Mouse (Mus musculus): Measurements from ENCODE around the gene Ccdc167.

Ccdc167 gene

DNA sequence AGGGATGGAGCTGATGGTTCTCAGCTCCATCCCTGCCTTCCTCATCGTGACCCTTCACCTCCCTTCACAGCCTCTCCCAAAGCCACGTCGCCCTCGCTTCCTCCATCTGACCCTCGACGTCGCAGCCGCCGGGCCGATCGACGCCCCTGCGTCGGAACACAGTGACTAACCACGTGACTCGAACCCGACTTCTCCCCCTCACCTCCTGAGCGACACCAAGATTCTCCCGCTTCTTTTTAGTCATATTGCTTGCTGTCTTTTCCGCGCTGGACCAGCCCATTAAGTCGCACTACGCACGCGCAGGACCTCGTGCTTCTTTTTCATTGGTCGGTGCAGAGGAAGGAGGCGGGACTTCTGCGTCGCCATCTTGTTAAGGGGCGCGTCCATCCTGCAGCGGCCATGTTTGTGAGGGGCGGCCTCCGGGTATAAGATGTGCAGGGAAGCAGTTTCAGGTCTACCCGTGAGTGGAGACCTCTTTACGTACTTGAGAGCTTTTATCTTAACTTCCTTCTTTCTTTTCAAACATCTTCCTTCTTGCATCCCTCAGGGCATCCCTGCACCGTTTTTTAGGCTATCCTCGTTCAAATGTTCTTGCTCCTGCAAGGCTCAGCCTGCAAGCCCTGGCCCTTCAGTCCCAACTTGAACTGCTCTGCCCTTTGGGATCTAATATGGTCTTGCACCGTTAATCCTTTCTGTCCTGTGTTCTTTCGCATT, at the start of gene Ccdc167:
Gene Ccdc167 (minus strand): TSS at position 313 of the 714 bp plus-strand sequence.
- peak; percentile 94 to 96 for DNase-seq (ENCODE audit: low spot score in 2 of 2)

- no peak for DNase-seq (ENCODE audit: low spot score in 2 of 2)
Observed at GRCm38 (mm10) chr17:29765380-29765779, 48.5 kb upstream of the Ccdc167 start.

DNA sequence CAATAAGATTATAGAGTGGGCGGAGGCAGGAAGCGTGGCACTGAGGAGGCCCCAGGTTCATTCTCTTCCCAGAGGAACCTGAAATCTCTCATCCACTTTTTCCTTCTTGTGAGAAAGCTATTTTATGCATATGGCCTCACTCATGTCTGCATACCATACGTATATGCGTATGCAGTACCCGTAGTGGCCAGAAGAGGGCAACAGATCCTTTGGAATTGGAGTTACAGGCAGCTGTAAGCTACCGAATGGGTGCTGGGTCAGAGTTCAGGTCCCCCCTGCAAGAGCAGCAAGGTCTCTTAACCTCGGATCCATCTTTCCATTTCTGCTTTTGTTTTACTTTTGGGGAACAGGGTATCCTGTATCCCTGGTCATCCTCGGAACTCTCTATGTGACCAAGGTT, 45.7 kb upstream of the Ccdc167 start:
- peak; percentile 41 to 69 for DNase-seq (ENCODE audit: low spot score in 2 of 2)

GRCm38 (mm10) chr17:29761938-29762337, 45.1 kb upstream of the Ccdc167 start:
- no peak for DNase-seq (ENCODE audit: low spot score in 2 of 2)

DNA sequence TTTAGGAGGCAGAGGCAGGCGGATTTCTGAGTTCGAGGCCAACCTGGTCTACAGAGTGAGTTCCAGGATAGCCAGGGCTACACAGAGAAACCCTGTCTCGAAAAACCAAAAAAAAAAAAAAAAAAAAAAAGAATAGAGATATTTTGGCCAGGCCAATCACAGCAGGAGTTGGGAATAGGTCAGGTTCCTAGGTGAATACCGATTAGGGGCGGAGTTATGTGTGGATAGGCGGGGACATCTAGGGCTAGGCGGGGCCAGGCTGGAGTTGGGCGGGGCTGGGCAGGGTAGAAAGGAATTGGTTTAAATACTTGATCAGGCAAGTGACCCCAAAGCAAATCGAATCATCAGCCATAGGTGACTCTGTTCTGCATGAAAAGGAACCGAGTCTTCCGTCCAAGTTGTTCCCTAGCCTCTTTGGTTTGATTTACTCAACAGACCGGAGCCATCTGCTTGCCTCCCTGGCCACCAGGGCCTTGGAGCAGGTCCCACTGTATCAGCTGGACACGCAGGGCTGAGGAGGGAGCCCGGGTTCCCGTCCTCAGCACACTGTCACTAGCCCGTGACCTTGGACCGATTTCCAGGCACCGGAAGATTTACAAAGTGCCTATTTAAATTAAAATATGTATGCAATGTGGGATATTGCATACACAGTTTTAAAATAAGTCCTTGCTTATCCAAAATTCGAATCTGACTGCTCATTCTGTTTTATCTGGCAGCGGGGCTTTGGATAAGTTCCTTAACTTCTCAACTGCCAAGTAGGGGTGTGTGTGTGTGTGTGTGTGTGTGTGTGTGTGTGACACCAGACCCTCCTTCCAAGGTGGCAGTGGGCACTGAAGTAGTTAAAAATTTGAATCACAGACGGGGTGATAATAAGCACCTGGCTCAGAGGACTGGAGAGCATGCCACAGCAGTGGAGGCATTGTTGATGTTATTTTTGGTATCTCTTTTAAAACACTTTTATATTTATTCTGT, 43.8 kb upstream of the Ccdc167 start:
- DNase-seq (ENCODE audit: low spot score in 2 of 2) = no peak

GRCm38 (mm10) chr17:29759963-29760362, 43.1 kb upstream of the Ccdc167 start:
- DNase-seq (ENCODE audit: low spot score in 2 of 2) = no peak

- no peak for DNase-seq (ENCODE audit: low spot score in 2 of 2)
Observed at GRCm38 (mm10) chr17:29756381-29756780, 39.5 kb upstream of the Ccdc167 start.

DNA sequence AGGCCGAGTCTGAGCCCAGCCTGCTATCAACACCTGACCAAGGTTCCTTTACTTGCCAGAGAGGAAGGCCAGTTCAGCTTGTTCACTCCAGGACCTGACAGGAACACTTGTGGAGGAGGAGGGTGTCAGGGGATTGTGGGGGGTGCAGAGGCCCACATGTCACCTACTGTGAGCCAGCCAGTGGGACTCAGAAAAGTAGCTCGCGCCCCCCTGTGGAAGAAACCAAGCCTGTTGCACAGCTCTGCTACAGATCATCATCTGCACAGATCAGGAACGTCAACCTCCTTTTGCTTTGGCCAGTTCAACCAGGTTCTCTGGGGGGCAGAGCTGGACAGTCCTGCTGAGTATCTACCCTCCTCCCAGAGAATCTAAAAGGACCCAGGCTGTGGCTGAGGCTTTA, 37.7 kb upstream of the Ccdc167 start:
- DNase-seq (ENCODE audit: low spot score in 2 of 2) = no peak

- DNase-seq (ENCODE audit: low spot score in 2 of 2) = no peak
Observed at GRCm38 (mm10) chr17:29747466-29747865, 30.6 kb upstream of the Ccdc167 start.

DNA sequence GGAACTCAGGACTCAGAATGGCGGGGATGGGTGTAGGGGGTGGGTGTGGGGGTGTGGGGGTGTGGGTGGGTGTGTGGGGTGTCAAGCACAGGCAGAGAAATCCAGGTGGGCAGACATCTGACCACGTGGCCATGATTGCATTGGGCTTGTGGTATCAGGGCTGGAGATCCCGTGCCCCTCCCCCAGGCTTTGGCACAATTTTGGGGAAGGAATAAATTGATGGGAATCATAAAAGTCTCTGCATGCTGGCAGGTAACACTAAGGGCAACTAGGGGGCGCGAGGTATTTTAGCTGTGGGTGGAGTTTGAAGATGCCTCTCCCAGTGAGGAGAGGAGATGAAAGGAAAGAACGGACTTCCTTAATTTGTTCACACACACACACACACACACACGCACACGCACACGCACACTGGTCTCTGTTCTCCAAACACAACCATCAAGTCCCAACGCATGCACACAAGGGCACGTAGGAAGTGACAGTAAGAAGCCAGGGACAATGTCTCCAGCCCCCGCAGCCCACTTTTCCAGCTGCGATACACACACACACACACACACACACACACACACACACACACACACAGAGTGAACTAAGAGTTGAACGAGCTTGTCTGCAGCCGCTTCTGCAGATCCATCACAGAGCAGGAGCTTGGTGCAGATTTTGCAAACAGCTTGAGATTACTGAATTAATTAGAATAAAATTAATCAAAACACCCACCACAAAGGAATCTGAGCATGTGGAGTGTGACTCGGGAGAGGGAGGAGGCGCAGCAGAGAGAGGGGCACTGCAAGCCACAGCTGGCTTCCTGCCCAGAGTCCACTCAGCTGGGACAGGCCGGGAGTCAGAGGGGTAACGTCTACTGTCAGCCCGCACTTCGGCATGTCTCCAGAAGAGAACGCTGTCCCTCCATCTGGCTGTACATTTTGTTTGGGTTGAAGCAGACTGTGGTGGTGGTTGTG, 21.3 kb upstream of the Ccdc167 start:
- DNase-seq (ENCODE audit: low spot score in 2 of 2) = no peak

GRCm38 (mm10) chr17:29736448-29737014, 19.7 kb upstream of the Ccdc167 start:
- no peak for DNase-seq (ENCODE audit: low spot score in 2 of 2)

GRCm38 (mm10) chr17:29732522-29732921, 15.7 kb upstream of the Ccdc167 start:
- DNase-seq (ENCODE audit: low spot score in 2 of 2) = no peak

DNA sequence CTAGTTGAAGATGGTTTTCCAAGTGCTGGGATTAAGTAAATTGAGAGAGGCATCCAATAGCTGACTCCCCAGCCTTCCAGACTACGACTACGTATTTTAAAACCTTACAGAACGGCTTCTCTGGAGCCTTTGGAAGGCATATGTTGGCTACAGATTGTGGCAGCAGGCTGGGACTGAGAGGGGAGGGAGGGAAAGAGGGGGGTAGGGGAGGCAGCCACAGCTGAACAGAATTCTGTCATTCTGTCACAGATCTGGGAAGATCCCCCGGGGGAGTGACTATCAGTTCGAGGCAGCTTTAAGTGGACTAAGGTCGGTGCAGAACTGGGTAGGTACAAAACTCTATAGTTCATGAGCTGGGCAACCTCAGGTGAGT, 15.1 kb upstream of the Ccdc167 start:
- DNase-seq (ENCODE audit: low spot score in 2 of 2) = no peak

DNA sequence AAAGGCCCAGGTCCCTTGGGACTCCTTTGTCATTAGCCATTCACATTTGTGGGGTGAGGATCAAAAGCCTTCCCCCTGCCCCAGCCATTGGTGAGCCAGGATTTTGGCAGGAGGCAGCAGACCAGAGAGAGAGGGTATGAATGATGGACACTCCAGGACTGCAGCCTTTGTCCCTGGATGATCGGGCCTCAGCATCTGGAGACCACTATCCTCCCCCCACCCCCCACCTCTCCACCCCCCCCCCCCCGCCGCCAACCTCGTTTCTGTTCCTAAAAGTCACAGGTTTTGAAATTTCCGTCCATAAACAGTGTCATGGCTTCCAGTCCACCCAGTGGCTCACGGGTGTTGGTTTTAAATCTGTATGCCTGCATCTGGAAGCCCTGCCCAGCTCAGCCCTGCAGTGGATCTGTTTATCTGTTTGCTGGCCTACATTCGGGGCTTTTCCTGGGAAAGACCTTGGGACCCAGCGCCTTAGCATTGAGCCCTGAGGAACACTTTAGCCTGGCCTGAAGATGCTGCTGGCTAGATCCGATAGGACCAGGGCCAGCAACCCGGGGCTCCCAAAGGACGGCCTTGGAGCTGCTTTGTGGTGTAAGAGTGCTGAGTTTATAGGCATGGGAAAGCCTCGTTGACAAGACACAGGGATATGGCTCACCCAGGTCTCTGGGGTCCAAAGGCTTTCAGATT, 14.6 kb upstream of the Ccdc167 start:
- DNase-seq (ENCODE audit: low spot score in 2 of 2) = no peak

GRCm38 (mm10) chr17:29730510-29731265, 13.8 kb upstream of the Ccdc167 start:
- no peak for DNase-seq (ENCODE audit: low spot score in 2 of 2)

GRCm38 (mm10) chr17:29728082-29728481, 11.2 kb upstream of the Ccdc167 start:
- DNase-seq (ENCODE audit: low spot score in 2 of 2) = peak in 1 of 2 experiments; percentile 25

DNA sequence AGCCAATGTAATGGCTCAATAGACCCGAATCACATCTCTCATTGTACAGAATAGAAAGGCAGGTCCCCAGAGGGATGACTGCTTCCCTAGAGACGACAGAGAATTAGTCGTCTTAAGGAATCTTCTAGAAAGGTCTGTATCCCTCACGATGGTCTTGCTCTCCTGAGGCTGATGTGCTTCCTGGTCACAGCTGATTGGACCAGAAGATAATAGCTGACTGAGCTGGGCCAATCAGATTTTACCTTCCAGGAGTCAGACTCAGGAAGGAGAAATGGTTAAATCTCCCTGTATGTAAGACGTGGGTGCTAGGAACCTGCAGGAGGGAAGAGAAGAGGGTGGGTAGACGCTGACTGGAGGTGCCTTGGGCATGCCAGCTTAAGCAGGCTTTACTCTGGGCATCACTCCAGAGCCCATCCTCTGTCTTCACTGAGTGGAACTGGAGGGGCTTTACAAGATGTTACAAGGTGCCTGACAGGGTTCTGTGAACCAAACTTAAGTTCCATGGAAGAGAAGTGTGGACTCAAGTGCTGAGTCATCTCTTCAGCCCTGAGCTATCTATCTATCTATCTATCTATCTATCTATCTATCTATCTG, 8.3 kb upstream of the Ccdc167 start:
- DNase-seq (ENCODE audit: low spot score in 2 of 2) = no peak

GRCm38 (mm10) chr17:29724610-29725009, 7.8 kb upstream of the Ccdc167 start:
- DNase-seq (ENCODE audit: low spot score in 2 of 2) = no peak

- no peak for DNase-seq (ENCODE audit: low spot score in 2 of 2)
Observed at GRCm38 (mm10) chr17:29720755-29721365, 4.0 kb upstream of the Ccdc167 start.

All from spleen, postnatal 14 days (tissue).